Mouse (Mus musculus) liver, adult 2 months (tissue): ENCODE measurements at regions not wholly inside any gene's neighbourhood (a gene's known extent, or its start where the extent isn't known, plus 50 kb on each side); places are given as distances from the start of the nearest gene placed in this dataset.

Source experiments
- DNase-seq: peaks from one replicate; pipeline ENCODE4 v3.0.0-alpha.2; 2011; ENCODE audit warnings: low read depth, low spot score; ENCODE audit errors: extremely low read depth
- H3K27ac ChIP-seq: fragments of 200-500 bp; replicated peaks from 2 replicates; pipeline ENCODE4 v1.5.1; 2012; ENCODE audit warnings: low read depth, mild to moderate bottlenecking, control low read depth, inconsistent platforms, low read length; ENCODE audit not compliant: insufficient read depth
- H3K27me3 ChIP-seq: fragments of 200-500 bp; 2 replicates; pipeline ENCODE4 v1.6.1; 2012; ENCODE audit warnings: mild to moderate bottlenecking, moderate library complexity, low read length, inconsistent platforms; ENCODE audit not compliant: control insufficient read depth, insufficient read depth
- H3K36me3 ChIP-seq: fragments of 200-500 bp; 2 replicates; pipeline ENCODE4 v1.6.1; 2012; ENCODE audit warnings: low read length, inconsistent platforms; ENCODE audit not compliant: control insufficient read depth, insufficient read depth
- H3K4me1 ChIP-seq: fragments of 200-500 bp; 2 replicates; pipeline ENCODE4 v1.6.1; 2011; ENCODE audit warnings: low read length; ENCODE audit not compliant: control insufficient read depth, insufficient read depth
- H3K4me3 ChIP-seq: fragments of 200-500 bp; 2 replicates; pipeline ENCODE4 v1.5.1; 2011; ENCODE audit warnings: low read depth, mild to moderate bottlenecking, control low read depth, low read length, moderate library complexity; ENCODE audit not compliant: insufficient read depth
- H3K79me2 ChIP-seq: fragments of 200-500 bp; 2 replicates; pipeline ENCODE4 v1.6.1; 2012; ENCODE audit warnings: inconsistent platforms, mild to moderate bottlenecking, low read length, moderate library complexity; ENCODE audit not compliant: control insufficient read depth, insufficient read depth
- H3K9ac ChIP-seq: fragments of 200-500 bp; 2 replicates; pipeline ENCODE4 v1.6.1; 2012; ENCODE audit warnings: low read depth, mild to moderate bottlenecking, control low read depth, inconsistent platforms, low read length
- CTCF ChIP-seq: fragments of 200-500 bp; IDR thresholded peaks from 2 replicates; pipeline ENCODE4 v1.5.1; 2011; ENCODE audit warnings: low read depth, low read length, control low read depth
- POLR2A ChIP-seq: fragments of 200-500 bp; IDR thresholded peaks from 2 replicates; pipeline ENCODE4 v1.6.1; 2011; ENCODE audit warnings: low read length, control low read depth; ENCODE audit not compliant: insufficient read depth; ENCODE audit errors: extremely low read depth
- WGBS: fragments of 180-500 bp; shearing (Covaris S2); methylation state at CpG from one replicate; pipeline ENCODE4 v1.1.7; 2018; 5-methylcytosine and 5-hydroxymethylcytosine counted together

DNA sequence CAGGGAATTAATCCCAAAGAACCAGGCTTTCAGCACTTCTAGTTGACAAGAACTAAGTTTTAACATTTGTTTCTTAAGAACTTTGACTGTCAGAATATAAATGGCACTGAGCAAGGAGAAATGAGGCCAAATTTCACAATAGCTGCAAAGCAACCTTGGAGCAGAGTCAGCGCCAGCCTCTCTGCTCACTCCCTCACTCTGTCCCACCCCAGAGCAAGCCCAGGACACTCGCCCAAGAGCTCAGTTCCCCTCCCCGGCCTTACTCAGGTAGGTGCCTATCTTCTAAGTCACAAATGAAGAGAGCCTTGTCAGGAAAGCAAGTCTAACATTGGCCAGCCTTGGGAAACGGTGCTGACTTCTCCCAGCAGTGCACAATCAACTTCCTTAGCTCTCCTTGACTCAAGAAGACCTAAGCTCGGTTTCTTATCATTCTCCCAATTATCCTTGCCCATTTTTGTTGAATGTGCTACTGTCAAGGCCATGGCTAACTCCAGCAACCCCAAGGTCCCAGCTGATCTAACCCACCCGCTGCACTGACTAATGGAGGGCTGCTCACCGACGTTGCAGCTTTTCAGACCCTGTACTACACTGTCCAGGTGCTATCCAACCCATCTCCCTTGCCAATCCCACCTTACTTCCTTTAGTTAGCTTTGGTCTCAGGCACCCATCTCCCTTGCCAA is 219.5 kb upstream of the Klf14 start:
- peaks cover 24% of the 10 kb centered on the region for H3K36me3 ChIP-seq
- H3K4me3 ChIP-seq = no peak overlapping the region
- peak; percentile 74 for DNase-seq
- no peak overlapping the region for H3K9ac ChIP-seq
- no peak for TF ChIP-seq CTCF
- TF ChIP-seq POLR2A = no peak
- peaks cover 43% of the 10 kb centered on the region; the same call in 1 of the 2 replicates for H3K79me2 ChIP-seq
- no peaks in the 10 kb centered on the region for H3K27me3 ChIP-seq
- peaks cover 25% of the 10 kb centered on the region for H3K4me1 ChIP-seq
- WGBS = 55% methylated on average over 8 of the region's 8 CpGs
- H3K27ac ChIP-seq = peak overlapping the region; percentile 3; the same call in 1 of the 2 replicates

DNA sequence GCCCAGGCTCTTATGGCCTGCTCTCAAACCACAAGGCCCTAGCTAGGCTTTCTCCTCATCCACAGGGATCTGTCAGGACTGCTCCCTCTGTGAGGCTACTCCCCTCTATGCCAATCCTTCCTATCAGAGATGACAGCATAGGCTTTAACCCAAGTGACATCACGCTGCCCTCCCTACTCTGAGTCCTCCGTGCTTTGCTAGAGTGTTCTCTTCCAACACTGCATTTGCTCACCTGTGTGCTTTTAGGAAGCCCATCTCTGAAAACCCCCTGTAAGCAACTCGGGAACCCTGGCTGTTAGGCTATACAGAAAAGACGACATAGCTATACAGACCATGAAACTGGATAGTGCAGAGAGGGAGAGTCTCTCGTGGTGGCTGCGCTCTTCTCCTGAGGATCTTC is 216.3 kb upstream of the Mkln1 start:
- Histone ChIP-seq H3K27ac (no peak overlapping the region; the same call in 1 of the 2 replicates), H3K27me3 (no peaks in the 10 kb centered on the region), H3K36me3 (peaks cover 18% of the 10 kb centered on the region), H3K4me3 (no peak overlapping the region), H3K4me1 (peaks cover 32% of the 10 kb centered on the region), H3K79me2 (peaks cover 37% of the 10 kb centered on the region; the same call in 1 of the 2 replicates), H3K9ac (no peak overlapping the region)
- TF ChIP-seq CTCF (no peak), POLR2A (no peak)
- WGBS = 92% methylated on average over 6 of the region's 6 CpGs
- no peak for DNase-seq

DNA sequence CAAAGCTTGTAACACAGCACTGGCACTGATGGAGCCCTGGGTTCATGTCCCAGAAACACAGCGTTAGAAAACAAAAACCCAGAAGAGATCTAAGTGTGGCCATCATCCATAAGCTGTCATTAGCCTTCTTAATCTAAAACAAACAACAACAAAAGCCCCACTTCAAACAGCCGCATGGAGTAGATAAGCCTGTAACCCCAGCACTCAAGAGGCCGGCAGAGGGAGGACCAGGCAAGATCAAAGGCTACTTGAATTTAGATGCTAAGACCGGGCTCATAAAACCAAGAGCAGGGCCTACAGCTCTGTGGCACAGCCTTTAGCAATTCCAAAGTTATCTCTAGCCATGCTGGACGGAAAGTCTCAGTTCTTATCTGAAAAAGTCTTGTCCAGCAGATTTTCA is 215.4 kb upstream of the Mkln1 start:
- Histone ChIP-seq H3K79me2 (peaks cover 37% of the 10 kb centered on the region; the same call in 1 of the 2 replicates), H3K27me3 (no peaks in the 10 kb centered on the region), H3K9ac (no peak overlapping the region), H3K27ac (peak overlapping the region; percentile 38; the same call in 1 of the 2 replicates), H3K4me1 (peaks cover 37% of the 10 kb centered on the region), H3K4me3 (no peak overlapping the region), H3K36me3 (peaks cover 13% of the 10 kb centered on the region; the same call in 1 of the 2 replicates)
- no peak for DNase-seq
- no peak for TF ChIP-seq CTCF
- no peak for TF ChIP-seq POLR2A
- WGBS = 42% methylated on average over 5 of the region's 5 CpGs

DNA sequence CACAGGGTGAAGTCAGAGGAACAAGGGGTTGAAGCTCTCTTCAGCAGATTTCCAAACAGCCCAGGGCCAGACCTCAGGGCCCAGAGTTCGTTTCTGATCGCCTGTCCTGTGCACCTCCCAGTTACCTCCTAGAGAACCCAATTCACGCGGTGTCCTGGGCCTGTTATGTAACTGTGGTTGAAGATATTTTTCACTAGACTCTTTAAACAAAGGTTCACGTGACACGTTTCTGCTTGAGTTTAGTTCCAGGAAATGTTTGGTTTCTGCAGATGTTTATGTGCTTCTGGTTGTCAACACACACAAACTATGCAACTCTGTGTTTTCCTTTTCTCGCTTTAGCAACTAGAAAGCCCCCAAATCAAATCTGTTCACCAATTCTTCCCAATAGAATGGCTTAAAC is 214.0 kb upstream of the Mkln1 start:
- Histone ChIP-seq H3K27me3 (no peaks in the 10 kb centered on the region), H3K4me1 (peaks cover 34% of the 10 kb centered on the region), H3K27ac (peak overlapping the region; percentile 28), H3K79me2 (peaks cover 42% of the 10 kb centered on the region; the same call in 1 of the 2 replicates), H3K4me3 (no peak overlapping the region), H3K9ac (no peak overlapping the region), H3K36me3 (peaks cover 9% of the 10 kb centered on the region; the same call in 1 of the 2 replicates)
- WGBS = 13% methylated on average over 7 of the region's 7 CpGs
- peak; percentile 88 for DNase-seq
- TF ChIP-seq POLR2A (no peak), CTCF (no peak)

DNA sequence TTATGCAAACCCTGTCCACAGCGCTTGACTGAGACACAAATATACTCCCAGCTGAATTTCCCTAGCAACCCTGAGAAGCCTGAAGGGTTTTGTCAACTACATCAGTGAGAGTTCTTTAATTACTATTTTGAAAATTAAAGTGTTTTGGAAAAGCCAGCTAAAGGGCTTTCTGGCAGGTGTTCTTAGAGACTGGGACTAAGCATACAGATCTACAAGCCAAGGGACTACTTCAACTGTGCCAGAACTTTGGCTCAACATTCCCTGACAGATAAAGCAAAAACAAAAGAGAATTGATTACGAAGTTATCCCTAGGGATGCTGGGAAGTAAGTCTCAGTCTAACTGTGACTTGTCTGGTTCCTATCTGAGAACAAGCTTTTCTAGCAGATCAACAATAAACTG is 213.4 kb upstream of the Mkln1 start:
- 43% methylated on average over 2 of the region's 2 CpGs for WGBS
- Histone ChIP-seq H3K79me2 (peaks cover 42% of the 10 kb centered on the region; the same call in 1 of the 2 replicates), H3K9ac (no peak overlapping the region), H3K36me3 (peaks cover 7% of the 10 kb centered on the region; the same call in 1 of the 2 replicates), H3K4me1 (peaks cover 36% of the 10 kb centered on the region), H3K27me3 (no peaks in the 10 kb centered on the region), H3K4me3 (no peak overlapping the region), H3K27ac (peak overlapping the region; percentile 69)
- TF ChIP-seq POLR2A (no peak), CTCF (no peak)
- DNase-seq = peak; percentile 70

DNA sequence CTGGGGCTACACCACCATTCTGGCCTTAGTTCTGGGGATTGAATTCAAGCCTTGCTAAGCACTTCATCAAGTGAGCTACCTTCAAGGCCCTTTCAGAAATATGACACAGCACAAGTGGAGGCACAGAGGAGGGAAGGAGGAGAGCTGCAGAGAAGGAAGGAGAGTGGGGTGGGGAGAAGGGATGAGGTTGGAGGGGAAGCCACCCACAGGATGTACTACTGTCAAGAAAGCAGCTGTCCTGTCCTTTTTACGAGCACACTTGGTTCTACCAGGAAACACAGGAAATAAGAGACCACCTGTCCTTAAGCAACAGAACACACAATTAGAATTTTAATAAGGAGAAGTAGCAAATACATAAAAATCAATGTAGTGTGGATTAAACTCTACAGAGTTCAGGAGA is 210.5 kb upstream of the Mkln1 start:
- Histone ChIP-seq H3K4me3 (no peak overlapping the region), H3K4me1 (peaks cover 50% of the 10 kb centered on the region), H3K79me2 (peaks cover 36% of the 10 kb centered on the region; the same call in 1 of the 2 replicates), H3K36me3 (0 out of 2 replicates have a peak, but pooled peaks cover 2% of the 10 kb centered on the region), H3K27ac (peak overlapping the region; percentile 22), H3K9ac (0 out of 2 replicates have a peak overlapping the region, but pooled peaks have one; percentile 2), H3K27me3 (no peaks in the 10 kb centered on the region)
- DNase-seq = no peak
- WGBS = 60% methylated on average over 1 of the region's 1 CpGs
- TF ChIP-seq POLR2A (no peak), CTCF (no peak)
